Mouse (Mus musculus) gastrocnemius, adult 2 months (tissue): ENCODE measurements around the gene Rc3h1. TPM values are rescaled to one million over a fixed set of nuclear protein-coding genes. Genes with fewer than 3 reads are reported as not detected.

ENCODE experiments used
- DNase-seq: peaks from one replicate; pipeline ENCODE4 v3.0.0; 2022
- H3K27ac ChIP-seq: fragments of 200-600 bp; 2 replicates; pipeline ENCODE4 v1.8.1; 2022; ENCODE audit warnings: mild to moderate bottlenecking
- H3K4me3 ChIP-seq: fragments of 200-600 bp; 2 replicates; pipeline ENCODE4 v1.8.1; 2022; ENCODE audit warnings: mild to moderate bottlenecking, moderate library complexity
- CTCF ChIP-seq: fragments of 200-600 bp; IDR thresholded peaks from 2 replicates; pipeline ENCODE4 v1.8.1; 2022; ENCODE audit warnings: antibody characterized with exemption, mild to moderate bottlenecking, moderate library complexity
- intact Hi-C: fragments of 180-260 bp; cut with DNase I; formaldehyde crosslinking; loops from one replicate; pipeline ENCODE4 v1.15.1; 2025
- total RNA-seq, 2 experiments: library from RNA; stranded (reverse); gene quantifications; 2 replicates each; pipeline ENCODE4 v1.2.3; 2021

Rc3h1 gene
- total RNA-seq, 2 experiments from 2014 or later, result 31.0 to 32.5 TPM

GRCm38 (mm10) chr1:161008038-161008437, 101.8 kb downstream of the Rc3h1 start:
- no peak for TF ChIP-seq CTCF
- intact Hi-C loops, result no loop called here
- H3K4me3 ChIP-seq, result no peak overlapping the region
- H3K27ac ChIP-seq, result no peak overlapping the region
- DNase-seq, result no peak

GRCm38 (mm10) chr1:161010436-161010835, 104.2 kb downstream of the Rc3h1 start:
- intact Hi-C loops, result no loop called here
- Histone ChIP-seq H3K4me3 (no peak overlapping the region), H3K27ac (no peak overlapping the region)
- no peak for DNase-seq
- TF ChIP-seq CTCF, result no peak

GRCm38 (mm10) chr1:161016378-161016777, 110.2 kb downstream of the Rc3h1 start:
- intact Hi-C loops, result no loop called here
- no peak overlapping the region for H3K27ac ChIP-seq
- no peak for TF ChIP-seq CTCF
- no peak for DNase-seq
- no peak overlapping the region for H3K4me3 ChIP-seq

- intact Hi-C loops, result no loop called here
- no peak for DNase-seq
- Histone ChIP-seq H3K27ac (no peak overlapping the region), H3K4me3 (no peak overlapping the region)
- TF ChIP-seq CTCF, result no peak
These were observed 113.8 kb downstream of the Rc3h1 start for GRCm38 (mm10) chr1:161020051-161020450.

Other genes with a start within 250 kb of the Rc3h1 start
- gene Rabgap1l, start 113.2 kb upstream of the Rc3h1 start, total RNA-seq, result 10 to 100 TPM in 1 of 2 experiments, 1 to 10 TPM in 1; 7.7 to 15.3 TPM
- gene Serpinc1, start 72.2 kb downstream of the Rc3h1 start, total RNA-seq, result under 1 TPM in 1 of 2 experiments, not detected in 1; 0.64 TPM
- 1 to 10 TPM; 6.2 to 6.6 TPM for gene Zbtb37, start 128.4 kb downstream of the Rc3h1 start, total RNA-seq
- 10 to 100 TPM in 1 of 2 experiments, 1 to 10 TPM in 1; 7.6 to 15.5 TPM for gene Dars2, start 164.2 kb downstream of the Rc3h1 start, total RNA-seq
- gene Cenpl, start 164.3 kb downstream of the Rc3h1 start, total RNA-seq, result under 1 TPM; 0.41 to 0.50 TPM
- gene Klhl20, start 225.1 kb downstream of the Rc3h1 start, total RNA-seq, result 1 to 10 TPM; 7.2 to 8.2 TPM
- not detected for gene Ankrd45, start 236.3 kb downstream of the Rc3h1 start, total RNA-seq